In genomic region chr11:62649803-62650202, GRCm38 (mm10) we compare ENCODE assay signal across 7 mouse cellular contexts. TPM values are rescaled to one million over a fixed set of nuclear protein-coding genes. Genes with fewer than 3 reads are reported as not detected.
DNase-seq lines count a peak whose midpoint lies in the region; ATAC-seq and TF ChIP-seq lines count a peak whose summit lies in the region.
"Not testable (repeated sequence)": the region's sequence is repeated elsewhere in the genome, so short reads cannot be mapped to it uniquely, and the experiment has no call there.

No protein-coding gene starts in this region.

- DNase-seq in embryonic facial prominence, embryonic 14.5 days (ENCODE audit: low spot score); hindbrain, embryonic 10.5 days (ENCODE audit: low spot score): not testable (repeated sequence)

- H3K4me3 ChIP-seq in embryonic facial prominence, embryonic 14.5 days (ENCODE audit: low read depth, low read length): peak overlapping the region; percentile 73; the same call in 1 of the 2 replicates
- H3K4me3 ChIP-seq in heart, embryonic 11.5 days (ENCODE audit: low read depth, low read length); midbrain, embryonic 12.5 days: not testable (repeated sequence)
- H3K4me3 ChIP-seq in hindbrain, embryonic 10.5 days: peak overlapping the region; percentile 86; the same call in 1 of the 2 replicates
- peak overlapping the region; percentile 79; the same call in 1 of the 2 replicates for H3K4me3 ChIP-seq in intestine, postnatal 0 days (ENCODE audit: low read depth, low read length)
- peak overlapping the region; percentile 76; the same call in 1 of the 2 replicates for H3K4me3 ChIP-seq in limb, embryonic 13.5 days
- H3K4me3 ChIP-seq in liver, embryonic 15.5 days (replicated peaks): peak overlapping the region; percentile 72; the same call in 1 of the 2 replicates

- not testable (repeated sequence) for H3K9me3 ChIP-seq in embryonic facial prominence, embryonic 14.5 days (ENCODE audit: control insufficient read depth, low read length); heart, embryonic 11.5 days (replicated peaks; ENCODE audit: control insufficient read depth, low read length); hindbrain, embryonic 10.5 days; intestine, postnatal 0 days (ENCODE audit: control insufficient read depth); limb, embryonic 13.5 days; liver, embryonic 15.5 days (replicated peaks); midbrain, embryonic 12.5 days

- WGBS in embryonic facial prominence, embryonic 14.5 days: 74% methylated on average over 4 of the region's 4 CpGs
- 85% methylated on average over 4 of the region's 4 CpGs for WGBS in heart, embryonic 11.5 days (ENCODE audit: insufficient replicate concordance)
- WGBS in hindbrain, embryonic 10.5 days: 87% methylated on average over 4 of the region's 4 CpGs
- 64% methylated on average over 4 of the region's 4 CpGs for WGBS in intestine, postnatal 0 days
- WGBS in limb, embryonic 13.5 days: 79% methylated on average over 4 of the region's 4 CpGs
- WGBS in liver, embryonic 15.5 days (ENCODE audit: insufficient replicate concordance): 70% methylated on average over 4 of the region's 4 CpGs
- WGBS in midbrain, embryonic 12.5 days: 88% methylated on average over 4 of the region's 4 CpGs

- H3K4me1 ChIP-seq in embryonic facial prominence, embryonic 14.5 days (ENCODE audit: control insufficient read depth, insufficient read depth, low read length): peaks cover 29% of the 10 kb centered on the region
- H3K4me1 ChIP-seq in heart, embryonic 11.5 days (ENCODE audit: control insufficient read depth, insufficient read depth, low read length): peaks cover 38% of the 10 kb centered on the region
- H3K4me1 ChIP-seq in hindbrain, embryonic 10.5 days (replicated peaks): peaks cover 55% of the 10 kb centered on the region
- not testable (repeated sequence) for H3K4me1 ChIP-seq in intestine, postnatal 0 days (replicated peaks; ENCODE audit: control insufficient read depth, insufficient read depth, low read length)
- peaks cover 41% of the 10 kb centered on the region for H3K4me1 ChIP-seq in limb, embryonic 13.5 days
- peaks cover 44% of the 10 kb centered on the region for H3K4me1 ChIP-seq in liver, embryonic 15.5 days (replicated peaks)
- H3K4me1 ChIP-seq in midbrain, embryonic 12.5 days: peaks cover 41% of the 10 kb centered on the region

- H3K4me2 ChIP-seq in embryonic facial prominence, embryonic 14.5 days (ENCODE audit: low read depth, low read length): peak overlapping the region; percentile 90
- peak overlapping the region; percentile 97 for H3K4me2 ChIP-seq in heart, embryonic 11.5 days
- peak overlapping the region; percentile 93 for H3K4me2 ChIP-seq in intestine, postnatal 0 days (replicated peaks; ENCODE audit: low read depth)
- H3K4me2 ChIP-seq in limb, embryonic 13.5 days (replicated peaks): peak overlapping the region; percentile 92
- not testable (repeated sequence) for H3K4me2 ChIP-seq in liver, embryonic 15.5 days
- H3K4me2 ChIP-seq in midbrain, embryonic 12.5 days (replicated peaks): peak overlapping the region; percentile 97; the same call in 1 of the 2 replicates

- not testable (repeated sequence) for TF ChIP-seq CTCF in intestine, postnatal 0 days (IDR thresholded peaks at IDR 0.05; ENCODE audit: low read depth)

- H3K27me3 ChIP-seq in embryonic facial prominence, embryonic 14.5 days (replicated peaks; ENCODE audit: control insufficient read depth, insufficient read depth, low read length); heart, embryonic 11.5 days (ENCODE audit: control insufficient read depth, insufficient read depth, low read length); hindbrain, embryonic 10.5 days (ENCODE audit: insufficient read depth, poor library complexity, severe bottlenecking); intestine, postnatal 0 days (replicated peaks; ENCODE audit: control insufficient read depth, insufficient read depth, low read length); limb, embryonic 13.5 days; midbrain, embryonic 12.5 days: not testable (repeated sequence)
- peaks cover 13% of the 10 kb centered on the region for H3K27me3 ChIP-seq in liver, embryonic 15.5 days

- peak overlapping the region; percentile 86 for H3K9ac ChIP-seq in embryonic facial prominence, embryonic 14.5 days (ENCODE audit: low read depth, low read length)
- not testable (repeated sequence) for H3K9ac ChIP-seq in heart, embryonic 11.5 days (ENCODE audit: low read depth, low read length); intestine, postnatal 0 days (ENCODE audit: low read depth, low read length); limb, embryonic 13.5 days; liver, embryonic 15.5 days; midbrain, embryonic 12.5 days (replicated peaks)

- H3K27ac ChIP-seq in embryonic facial prominence, embryonic 14.5 days (replicated peaks; ENCODE audit: low read depth, low read length); heart, embryonic 11.5 days (ENCODE audit: low read depth, low read length); hindbrain, embryonic 10.5 days; intestine, postnatal 0 days (ENCODE audit: low read depth, low read length); limb, embryonic 13.5 days; liver, embryonic 15.5 days (replicated peaks); midbrain, embryonic 12.5 days (replicated peaks): not testable (repeated sequence)

- H3K36me3 ChIP-seq in embryonic facial prominence, embryonic 14.5 days (ENCODE audit: control insufficient read depth, insufficient read depth, low read length): peaks cover 12% of the 10 kb centered on the region
- H3K36me3 ChIP-seq in heart, embryonic 11.5 days (ENCODE audit: control insufficient read depth, insufficient read depth, low read length); liver, embryonic 15.5 days (replicated peaks); midbrain, embryonic 12.5 days: not testable (repeated sequence)
- H3K36me3 ChIP-seq in hindbrain, embryonic 10.5 days: peaks cover 35% of the 10 kb centered on the region
- H3K36me3 ChIP-seq in intestine, postnatal 0 days (ENCODE audit: control insufficient read depth, insufficient read depth): peaks cover 21% of the 10 kb centered on the region
- peaks cover 31% of the 10 kb centered on the region for H3K36me3 ChIP-seq in limb, embryonic 13.5 days

- ATAC-seq in embryonic facial prominence, embryonic 14.5 days (ENCODE audit: low read depth); heart, embryonic 11.5 days (replicated peaks; ENCODE audit: insufficient number of reproducible peaks, low FRiP score, low TSS enrichment); intestine, postnatal 0 days; limb, embryonic 13.5 days (ENCODE audit: low FRiP score, low read depth); liver, embryonic 15.5 days (ENCODE audit: insufficient read depth); midbrain, embryonic 12.5 days (ENCODE audit: low FRiP score, low read depth): not testable (repeated sequence)

RNA-seq across cellular contexts. Expression of gene Mmgt2, which starts 1.3 kb away (rescaled TPM):
- polyA plus RNA-seq in embryonic facial prominence, embryonic 14.5 days (2014; fragmentation: Nextera tagmentation; extraction: Ambion mirVana): 48.4 and 54.3 TPM in 2 replicates
- polyA plus RNA-seq in heart, embryonic 11.5 days (2014; fragmentation: Nextera tagmentation; extraction: Ambion mirVana): 45.0 and 47.6 TPM in 2 replicates
- 36.1 and 47.3 TPM in 2 replicates for polyA plus RNA-seq in hindbrain, embryonic 10.5 days (2016; fragmentation: Nextera tagmentation; extraction: Ambion mirVana)
- polyA plus RNA-seq in intestine, postnatal 0 days (2015; fragmentation: Nextera tagmentation; extraction: Ambion mirVana): 62.2 and 67.7 TPM in 2 replicates
- polyA plus RNA-seq in limb, embryonic 13.5 days (2015; fragmentation: Nextera tagmentation; extraction: Ambion mirVana): 68.2 and 69.4 TPM in 2 replicates
- 7.2 and 7.8 TPM in 2 replicates for polyA plus RNA-seq in liver, embryonic 15.5 days (2015; fragmentation: Nextera tagmentation; extraction: Ambion mirVana)
- polyA plus RNA-seq in midbrain, embryonic 12.5 days (2016; fragmentation: Nextera tagmentation; extraction: Ambion mirVana): 36.4 and 39.9 TPM in 2 replicates

RNA-seq across cellular contexts. Expression of gene Lrrc75a, which starts 1.5 kb away (rescaled TPM):
- polyA plus RNA-seq in embryonic facial prominence, embryonic 14.5 days (2014; fragmentation: Nextera tagmentation; extraction: Ambion mirVana): 16.6 and 17.2 TPM in 2 replicates
- 14.3 and 16.2 TPM in 2 replicates for polyA plus RNA-seq in heart, embryonic 11.5 days (2014; fragmentation: Nextera tagmentation; extraction: Ambion mirVana)
- polyA plus RNA-seq in hindbrain, embryonic 10.5 days (2016; fragmentation: Nextera tagmentation; extraction: Ambion mirVana): 12.6 and 15.0 TPM in 2 replicates
- 31.9 and 32.3 TPM in 2 replicates for polyA plus RNA-seq in intestine, postnatal 0 days (2015; fragmentation: Nextera tagmentation; extraction: Ambion mirVana)
- 14.9 and 15.5 TPM in 2 replicates for polyA plus RNA-seq in limb, embryonic 13.5 days (2015; fragmentation: Nextera tagmentation; extraction: Ambion mirVana)
- 1.7 and 2.0 TPM in 2 replicates for polyA plus RNA-seq in liver, embryonic 15.5 days (2015; fragmentation: Nextera tagmentation; extraction: Ambion mirVana)
- 12.8 and 16.6 TPM in 2 replicates for polyA plus RNA-seq in midbrain, embryonic 12.5 days (2016; fragmentation: Nextera tagmentation; extraction: Ambion mirVana)
